Mouse (Mus musculus): ENCODE results near the gene Ess2. TPM values are rescaled to one million over a fixed set of nuclear protein-coding genes. Genes with fewer than 3 reads are reported as not detected.

Ess2 gene
- polyA plus RNA-seq, 1 experiment from 2014 or later, result 54.3 TPM

GRCm38 (mm10) chr16:17884116-17884515, 27.0 kb downstream of the Ess2 start:
- H3K27me3 ChIP-seq (ENCODE audit: control insufficient read depth, insufficient read depth, low read length), result no peaks in the 10 kb centered on the region
- H3K4me1 ChIP-seq (replicated peaks; ENCODE audit: control insufficient read depth, insufficient read depth, low read length), result 0 out of 2 replicates have a peak, but pooled peaks cover 2% of the 10 kb centered on the region
- no peaks in the 10 kb centered on the region for H3K9me3 ChIP-seq (ENCODE audit: control insufficient read depth, low read length)
- WGBS, result 93% methylated on average over 6 of the region's 6 CpGs
- H3K4me2 ChIP-seq (ENCODE audit: low read depth, low read length, severe bottlenecking), result no peak overlapping the region
- DNase-seq (ENCODE audit: low spot score) (no peak), ATAC-seq (replicated peaks; ENCODE audit: low FRiP score) (no peak)
- no peak overlapping the region for H3K9ac ChIP-seq (ENCODE audit: low read length)
- no peaks in the 10 kb centered on the region for H3K36me3 ChIP-seq (ENCODE audit: control insufficient read depth, insufficient read depth, low read length)
- no peak overlapping the region for H3K27ac ChIP-seq (ENCODE audit: low read depth, low read length)
- H3K4me3 ChIP-seq (ENCODE audit: low read depth, low read length), result no peak overlapping the region

DNA sequence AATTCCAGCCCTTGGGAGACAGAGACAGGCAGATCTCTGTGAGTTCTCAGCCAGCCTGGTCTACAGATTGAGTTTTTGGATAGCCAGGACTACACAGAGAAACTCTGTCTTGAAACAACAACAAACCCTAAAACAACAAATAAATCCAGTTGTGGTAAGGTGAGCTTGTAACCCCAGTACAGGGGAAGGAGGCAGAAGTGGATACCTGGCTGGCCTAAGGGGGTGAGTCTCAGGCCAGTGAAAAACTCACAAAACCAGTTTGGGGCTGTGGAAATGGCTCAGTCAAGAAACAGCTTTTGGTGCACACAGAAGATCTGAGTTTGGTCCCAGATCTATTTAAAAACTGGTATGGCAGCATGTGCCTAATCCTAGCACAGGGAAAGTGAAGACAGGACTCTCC, 29.0 kb downstream of the Ess2 start:
- no peaks in the 10 kb centered on the region; the same call in 1 of the 2 replicates for H3K36me3 ChIP-seq (ENCODE audit: control insufficient read depth, insufficient read depth, low read length)

DNA sequence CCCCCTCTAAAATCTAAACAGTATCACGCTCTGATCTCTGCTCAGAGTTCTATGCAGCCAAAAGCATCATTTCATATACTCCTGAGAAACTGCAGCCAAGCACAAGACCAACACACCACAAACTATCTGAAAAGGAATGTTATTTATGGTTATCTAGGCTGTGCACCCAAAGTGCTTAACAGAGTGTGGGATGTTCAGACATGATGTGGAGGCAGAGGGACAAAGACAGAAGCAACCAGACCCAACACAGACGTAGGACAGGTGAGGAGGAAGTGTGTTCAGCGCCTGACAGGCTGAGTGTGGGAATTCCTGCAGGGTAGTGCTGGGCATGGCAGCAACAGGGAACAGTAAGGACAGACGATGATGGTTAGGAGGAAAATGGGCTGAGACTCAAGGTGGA, 31.6 kb downstream of the Ess2 start:
- H3K4me1 ChIP-seq (replicated peaks; ENCODE audit: control insufficient read depth, insufficient read depth, low read length), result no peaks in the 10 kb centered on the region
- no peak overlapping the region for H3K4me2 ChIP-seq (ENCODE audit: low read depth, low read length, severe bottlenecking)
- no peak overlapping the region for H3K9ac ChIP-seq (ENCODE audit: low read length)
- no peaks in the 10 kb centered on the region for H3K27me3 ChIP-seq (ENCODE audit: control insufficient read depth, insufficient read depth, low read length)
- ATAC-seq (replicated peaks; ENCODE audit: low FRiP score) (no peak), DNase-seq (ENCODE audit: low spot score) (no peak)
- 96% methylated on average over 4 of the region's 4 CpGs for WGBS
- H3K36me3 ChIP-seq (ENCODE audit: control insufficient read depth, insufficient read depth, low read length), result no peaks in the 10 kb centered on the region; the same call in 1 of the 2 replicates
- no peak overlapping the region for H3K4me3 ChIP-seq (ENCODE audit: low read depth, low read length)
- no peak overlapping the region for H3K27ac ChIP-seq (ENCODE audit: low read depth, low read length)
- H3K9me3 ChIP-seq (ENCODE audit: control insufficient read depth, low read length), result no peaks in the 10 kb centered on the region

More for the DNA sequence above, 29.0 kb downstream of the Ess2 start:
- H3K9me3 ChIP-seq (ENCODE audit: control insufficient read depth, low read length), result no peaks in the 10 kb centered on the region
- H3K4me2 ChIP-seq (ENCODE audit: low read depth, low read length, severe bottlenecking), result no peak overlapping the region
- no peak overlapping the region for H3K4me3 ChIP-seq (ENCODE audit: low read depth, low read length)
- DNase-seq (ENCODE audit: low spot score) (no peak), ATAC-seq (replicated peaks; ENCODE audit: low FRiP score) (no peak)
- no peaks in the 10 kb centered on the region for H3K27me3 ChIP-seq (ENCODE audit: control insufficient read depth, insufficient read depth, low read length)
- 0 out of 2 replicates have a peak, but pooled peaks cover 2% of the 10 kb centered on the region for H3K4me1 ChIP-seq (replicated peaks; ENCODE audit: control insufficient read depth, insufficient read depth, low read length)
- H3K9ac ChIP-seq (ENCODE audit: low read length), result no peak overlapping the region
- no peak overlapping the region for H3K27ac ChIP-seq (ENCODE audit: low read depth, low read length)

GRCm38 (mm10) chr16:17876096-17876495, 35.1 kb downstream of the Ess2 start:
- ATAC-seq (replicated peaks; ENCODE audit: low FRiP score), result no peak
- Histone ChIP-seq H3K4me1 (replicated peaks; ENCODE audit: control insufficient read depth, insufficient read depth, low read length) (no peaks in the 10 kb centered on the region), H3K27me3 (ENCODE audit: control insufficient read depth, insufficient read depth, low read length) (no peaks in the 10 kb centered on the region), H3K27ac (ENCODE audit: low read depth, low read length) (no peak overlapping the region), H3K9me3 (ENCODE audit: control insufficient read depth, low read length) (no peaks in the 10 kb centered on the region), H3K4me2 (ENCODE audit: low read depth, low read length, severe bottlenecking) (no peak overlapping the region), H3K9ac (ENCODE audit: low read length) (no peak overlapping the region), H3K4me3 (ENCODE audit: low read depth, low read length) (no peak overlapping the region), H3K36me3 (ENCODE audit: control insufficient read depth, insufficient read depth, low read length) (no peaks in the 10 kb centered on the region; the same call in 1 of the 2 replicates)
- 98% methylated on average over 1 of the region's 1 CpGs for WGBS
- DNase-seq (ENCODE audit: low spot score), result no peak

- Histone ChIP-seq H3K9ac (ENCODE audit: low read length) (no peak overlapping the region), H3K4me2 (ENCODE audit: low read depth, low read length, severe bottlenecking) (no peak overlapping the region), H3K4me3 (ENCODE audit: low read depth, low read length) (no peak overlapping the region), H3K9me3 (ENCODE audit: control insufficient read depth, low read length) (no peaks in the 10 kb centered on the region), H3K36me3 (ENCODE audit: control insufficient read depth, insufficient read depth, low read length) (no peaks in the 10 kb centered on the region; the same call in none of the 2 replicates), H3K27me3 (ENCODE audit: control insufficient read depth, insufficient read depth, low read length) (no peaks in the 10 kb centered on the region), H3K4me1 (replicated peaks; ENCODE audit: control insufficient read depth, insufficient read depth, low read length) (no peaks in the 10 kb centered on the region), H3K27ac (ENCODE audit: low read depth, low read length) (no peak overlapping the region)
- no peak for ATAC-seq (replicated peaks; ENCODE audit: low FRiP score)
- 90% methylated on average over 4 of the region's 4 CpGs for WGBS
- no peak for DNase-seq (ENCODE audit: low spot score)
These were observed 36.0 kb downstream of the Ess2 start for GRCm38 (mm10) chr16:17875174-17875573.

DNA sequence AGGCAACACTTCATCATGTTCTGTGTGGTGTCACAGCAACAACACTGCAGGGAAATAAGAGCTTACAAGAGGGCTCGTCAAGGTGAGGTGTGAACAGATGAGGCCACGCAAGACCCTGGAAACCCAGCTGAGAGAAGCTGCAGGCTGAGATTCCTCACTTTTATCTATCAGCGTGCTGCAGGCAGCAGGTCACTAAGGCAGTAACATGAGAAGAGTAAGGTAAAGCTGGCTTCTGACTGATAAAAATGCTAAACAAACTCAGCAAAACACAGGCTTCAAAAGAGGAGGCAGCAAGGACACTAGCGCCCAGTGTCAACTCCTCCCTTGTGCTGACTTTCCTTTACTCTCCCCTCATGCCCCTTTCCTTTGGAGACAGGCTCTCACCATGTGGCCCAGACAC, 38.2 kb downstream of the Ess2 start:
- no peak overlapping the region for H3K4me3 ChIP-seq (ENCODE audit: low read depth, low read length)
- DNase-seq (ENCODE audit: low spot score) (no peak), ATAC-seq (replicated peaks; ENCODE audit: low FRiP score) (no peak)
- no peak overlapping the region for H3K27ac ChIP-seq (ENCODE audit: low read depth, low read length)
- H3K4me1 ChIP-seq (replicated peaks; ENCODE audit: control insufficient read depth, insufficient read depth, low read length), result no peaks in the 10 kb centered on the region
- WGBS, result 78% methylated on average over 4 of the region's 4 CpGs
- H3K36me3 ChIP-seq (ENCODE audit: control insufficient read depth, insufficient read depth, low read length), result no peaks in the 10 kb centered on the region; the same call in none of the 2 replicates
- H3K27me3 ChIP-seq (ENCODE audit: control insufficient read depth, insufficient read depth, low read length), result no peaks in the 10 kb centered on the region
- H3K9me3 ChIP-seq (ENCODE audit: control insufficient read depth, low read length), result no peaks in the 10 kb centered on the region
- H3K4me2 ChIP-seq (ENCODE audit: low read depth, low read length, severe bottlenecking), result no peak overlapping the region
- no peak overlapping the region for H3K9ac ChIP-seq (ENCODE audit: low read length)

DNA sequence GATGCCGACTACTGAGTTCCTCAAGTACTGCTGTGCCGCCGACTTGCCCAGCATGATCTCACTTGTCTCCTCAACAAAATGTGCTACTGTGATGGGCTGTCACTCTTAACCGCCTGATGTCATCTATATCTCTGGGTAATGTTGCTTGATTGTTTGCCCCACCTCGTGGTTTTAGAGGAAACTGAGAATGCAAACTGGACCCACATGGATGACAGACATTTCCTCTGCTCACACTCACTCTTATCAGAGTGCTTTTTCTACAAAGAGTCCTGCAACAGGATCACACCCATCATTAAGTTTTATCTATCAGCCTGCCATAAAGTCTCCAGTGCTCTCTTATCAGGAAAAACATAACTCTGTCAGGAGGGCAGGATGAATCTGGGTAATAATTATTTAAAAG, 39.9 kb downstream of the Ess2 start:
- Histone ChIP-seq H3K36me3 (ENCODE audit: control insufficient read depth, insufficient read depth, low read length) (no peaks in the 10 kb centered on the region; the same call in none of the 2 replicates), H3K4me1 (replicated peaks; ENCODE audit: control insufficient read depth, insufficient read depth, low read length) (no peaks in the 10 kb centered on the region), H3K4me3 (ENCODE audit: low read depth, low read length) (no peak overlapping the region), H3K9ac (ENCODE audit: low read length) (no peak overlapping the region), H3K27ac (ENCODE audit: low read depth, low read length) (no peak overlapping the region), H3K9me3 (ENCODE audit: control insufficient read depth, low read length) (no peaks in the 10 kb centered on the region), H3K4me2 (ENCODE audit: low read depth, low read length, severe bottlenecking) (no peak overlapping the region), H3K27me3 (ENCODE audit: control insufficient read depth, insufficient read depth, low read length) (no peaks in the 10 kb centered on the region)
- no peak for ATAC-seq (replicated peaks; ENCODE audit: low FRiP score)
- DNase-seq (ENCODE audit: low spot score), result no peak
- WGBS, result 97% methylated on average over 5 of the region's 5 CpGs

GRCm38 (mm10) chr16:17865770-17866169, 45.4 kb downstream of the Ess2 start:
- H3K36me3 ChIP-seq (ENCODE audit: control insufficient read depth, insufficient read depth, low read length), result no peaks in the 10 kb centered on the region; the same call in 1 of the 2 replicates
- H3K4me3 ChIP-seq (ENCODE audit: low read depth, low read length), result no peak overlapping the region
- H3K27me3 ChIP-seq (ENCODE audit: control insufficient read depth, insufficient read depth, low read length), result no peaks in the 10 kb centered on the region
- H3K9ac ChIP-seq (ENCODE audit: low read length), result no peak overlapping the region
- no peaks in the 10 kb centered on the region for H3K9me3 ChIP-seq (ENCODE audit: control insufficient read depth, low read length)
- no peak for ATAC-seq (replicated peaks; ENCODE audit: low FRiP score)
- no peaks in the 10 kb centered on the region for H3K4me1 ChIP-seq (replicated peaks; ENCODE audit: control insufficient read depth, insufficient read depth, low read length)
- DNase-seq (ENCODE audit: low spot score), result no peak
- H3K27ac ChIP-seq (ENCODE audit: low read depth, low read length), result no peak overlapping the region
- WGBS, result 73% methylated on average over 6 of the region's 6 CpGs
- H3K4me2 ChIP-seq (ENCODE audit: low read depth, low read length, severe bottlenecking), result no peak overlapping the region

GRCm38 (mm10) chr16:17865293-17865692, 45.9 kb downstream of the Ess2 start:
- H3K27ac ChIP-seq (ENCODE audit: low read depth, low read length), result no peak overlapping the region
- no peaks in the 10 kb centered on the region for H3K36me3 ChIP-seq (ENCODE audit: control insufficient read depth, insufficient read depth, low read length)
- WGBS, result over 99% methylated on average over 2 of the region's 2 CpGs
- no peaks in the 10 kb centered on the region for H3K9me3 ChIP-seq (ENCODE audit: control insufficient read depth, low read length)
- ATAC-seq (replicated peaks; ENCODE audit: low FRiP score) (no peak), DNase-seq (ENCODE audit: low spot score) (no peak)
- no peak overlapping the region for H3K4me2 ChIP-seq (ENCODE audit: low read depth, low read length, severe bottlenecking)
- no peaks in the 10 kb centered on the region for H3K4me1 ChIP-seq (replicated peaks; ENCODE audit: control insufficient read depth, insufficient read depth, low read length)
- no peak overlapping the region for H3K4me3 ChIP-seq (ENCODE audit: low read depth, low read length)
- H3K27me3 ChIP-seq (ENCODE audit: control insufficient read depth, insufficient read depth, low read length), result no peaks in the 10 kb centered on the region
- H3K9ac ChIP-seq (ENCODE audit: low read length), result no peak overlapping the region
